Mouse (Mus musculus) spleen, embryonic (tissue): ENCODE results near the gene Map2k6.

Experiments used
- CTCF ChIA-PET: fragments of 350-600 bp; sonication (Branson Sonifier 250); formaldehyde crosslinking; loops from one replicate; lab custom pipeline; 2022; lab: Charles Lee

Gene Map2k6

GRCm38 (mm10) chr11:110544419-110545210 lies 145.7 kb downstream of the Map2k6 start:
- CTCF ChIA-PET: no interaction called here

DNA sequence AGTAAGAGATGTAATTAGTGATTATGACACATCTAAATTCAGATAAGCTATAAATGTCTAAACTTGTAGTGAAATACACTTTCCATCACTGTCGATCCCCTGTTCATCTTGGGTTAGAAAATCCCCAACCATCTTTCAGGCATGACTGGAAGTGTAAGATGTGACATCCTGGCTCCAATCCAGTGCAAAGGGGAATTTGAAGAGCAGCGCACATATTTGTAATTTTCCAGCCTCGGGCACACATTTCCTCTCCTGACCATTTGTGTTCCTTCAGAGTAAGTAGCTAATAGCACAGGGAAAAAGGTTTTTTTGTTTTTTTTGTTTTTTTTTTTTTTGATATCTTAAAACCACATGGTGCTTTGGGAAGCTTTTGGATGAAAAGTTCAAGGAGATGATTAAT lies 146.5 kb downstream of the Map2k6 start:
- CTCF ChIA-PET: no interaction called here

- CTCF ChIA-PET: no interaction called here
Observed at GRCm38 (mm10) chr11:110551471-110551967, 152.6 kb downstream of the Map2k6 start.

GRCm38 (mm10) chr11:110562320-110563081 lies 163.6 kb downstream of the Map2k6 start:
- CTCF ChIA-PET: no interaction called here

- CTCF ChIA-PET: no interaction called here
Observed at GRCm38 (mm10) chr11:110563272-110563671, 164.3 kb downstream of the Map2k6 start.

DNA sequence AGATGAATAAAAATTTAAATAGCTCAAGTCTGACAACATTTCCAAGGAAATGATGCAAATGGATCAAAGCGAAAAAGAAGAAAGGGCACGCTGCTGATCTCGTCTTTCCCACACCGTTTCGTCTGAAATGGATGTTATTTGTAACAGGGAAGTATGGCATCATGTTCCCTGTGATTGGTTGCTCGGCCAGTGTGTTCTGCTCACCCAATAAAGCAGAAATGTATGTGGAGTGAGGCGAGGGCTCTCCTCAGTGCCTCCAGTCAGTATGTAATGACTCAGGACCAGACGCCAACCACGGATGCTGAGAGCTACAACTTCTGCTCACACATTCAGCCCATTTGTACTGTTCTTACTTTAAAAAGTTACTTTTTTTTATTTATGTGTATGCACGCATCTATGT lies 164.9 kb downstream of the Map2k6 start:
- CTCF ChIA-PET: no interaction called here

- CTCF ChIA-PET: no interaction called here
Observed at GRCm38 (mm10) chr11:110566307-110566706, 167.4 kb downstream of the Map2k6 start.

DNA sequence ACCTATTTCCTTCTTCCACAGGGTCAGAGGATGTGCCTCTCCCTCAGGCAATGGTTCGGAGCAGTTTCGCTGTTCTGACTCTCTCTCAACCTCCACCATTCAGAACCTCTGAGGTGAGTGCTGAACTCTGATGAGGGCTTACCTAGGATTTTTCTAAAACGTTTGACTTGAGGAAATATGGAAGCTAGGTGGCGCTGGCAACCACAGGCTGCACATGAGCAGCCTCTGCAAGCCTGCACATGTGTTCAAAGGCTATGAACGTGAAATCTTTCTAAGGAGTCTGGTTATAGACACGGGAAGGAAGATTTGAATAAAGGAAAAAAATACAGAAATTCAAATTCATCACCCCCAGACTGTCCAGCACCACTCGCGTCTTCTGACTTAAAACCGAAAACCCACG lies 173.6 kb downstream of the Map2k6 start:
- CTCF ChIA-PET: no interaction called here
